Mouse (Mus musculus): ENCODE data around the gene Sez6l.

GRCm38 (mm10) chr5:112600309-112600939 is 23.4 kb upstream of the Sez6l start:
- TF ChIP-seq CTCF (conservative IDR thresholded peaks at IDR 0.05; ENCODE audit: insufficient read depth, insufficient read length, low read depth, low read length), result no peak
- no peak for TF ChIP-seq POLR2A (IDR thresholded peaks at IDR 0.05; ENCODE audit: low read depth, low read length)

Data from kidney, adult 2 months (tissue).